Mouse (Mus musculus): ENCODE measurements around the gene Nol10. TPM values are rescaled to one million over a fixed set of nuclear protein-coding genes. Genes with fewer than 3 reads are reported as not detected.

Nol10 gene
- total RNA-seq, 2 experiments from 2014 or later, result 21.7 to 21.9 TPM

GRCm38 (mm10) chr12:17393148-17393547, 44.9 kb downstream of the Nol10 start:
- intact Hi-C loops (cut with DNase I), result no loop called here
- peak in 1 of 2 experiments; percentile 42 for DNase-seq (ENCODE audit: extremely low spot score in 1 of 2, low spot score in 2 of 2)

GRCm38 (mm10) chr12:17397150-17397549, 48.9 kb downstream of the Nol10 start:
- intact Hi-C loops (cut with DNase I), result no loop called here
- DNase-seq (ENCODE audit: extremely low spot score in 1 of 2, low spot score in 2 of 2), result no peak

GRCm38 (mm10) chr12:17401419-17401818, 53.2 kb downstream of the Nol10 start:
- intact Hi-C loops (cut with DNase I), result no loop called here

GRCm38 (mm10) chr12:17402116-17402515, 53.9 kb downstream of the Nol10 start:
- intact Hi-C loops (cut with DNase I), result no loop called here
- no peak for DNase-seq (ENCODE audit: extremely low spot score in 1 of 2, low spot score in 2 of 2)

More at GRCm38 (mm10) chr12:17401419-17401818, 53.2 kb downstream of the Nol10 start:
- DNase-seq (ENCODE audit: extremely low spot score in 1 of 2, low spot score in 2 of 2), result no peak

GRCm38 (mm10) chr12:17403998-17404397, 55.7 kb downstream of the Nol10 start:
- DNase-seq (ENCODE audit: extremely low spot score in 1 of 2, low spot score in 2 of 2), result no peak
- intact Hi-C loops (cut with DNase I), result no loop called here

- intact Hi-C loops (cut with DNase I), result no loop called here
- no peak for DNase-seq (ENCODE audit: extremely low spot score in 1 of 2, low spot score in 2 of 2)
Measured at GRCm38 (mm10) chr12:17406825-17407224, 58.6 kb downstream of the Nol10 start.

- no peak for DNase-seq (ENCODE audit: extremely low spot score in 1 of 2, low spot score in 2 of 2)
- intact Hi-C loops (cut with DNase I), result no loop called here
Measured at GRCm38 (mm10) chr12:17408312-17408711, 60.1 kb downstream of the Nol10 start.

GRCm38 (mm10) chr12:17411242-17411641, 63.0 kb downstream of the Nol10 start:
- no peak for DNase-seq (ENCODE audit: extremely low spot score in 1 of 2, low spot score in 2 of 2)
- intact Hi-C loops (cut with DNase I), result no loop called here

DNA sequence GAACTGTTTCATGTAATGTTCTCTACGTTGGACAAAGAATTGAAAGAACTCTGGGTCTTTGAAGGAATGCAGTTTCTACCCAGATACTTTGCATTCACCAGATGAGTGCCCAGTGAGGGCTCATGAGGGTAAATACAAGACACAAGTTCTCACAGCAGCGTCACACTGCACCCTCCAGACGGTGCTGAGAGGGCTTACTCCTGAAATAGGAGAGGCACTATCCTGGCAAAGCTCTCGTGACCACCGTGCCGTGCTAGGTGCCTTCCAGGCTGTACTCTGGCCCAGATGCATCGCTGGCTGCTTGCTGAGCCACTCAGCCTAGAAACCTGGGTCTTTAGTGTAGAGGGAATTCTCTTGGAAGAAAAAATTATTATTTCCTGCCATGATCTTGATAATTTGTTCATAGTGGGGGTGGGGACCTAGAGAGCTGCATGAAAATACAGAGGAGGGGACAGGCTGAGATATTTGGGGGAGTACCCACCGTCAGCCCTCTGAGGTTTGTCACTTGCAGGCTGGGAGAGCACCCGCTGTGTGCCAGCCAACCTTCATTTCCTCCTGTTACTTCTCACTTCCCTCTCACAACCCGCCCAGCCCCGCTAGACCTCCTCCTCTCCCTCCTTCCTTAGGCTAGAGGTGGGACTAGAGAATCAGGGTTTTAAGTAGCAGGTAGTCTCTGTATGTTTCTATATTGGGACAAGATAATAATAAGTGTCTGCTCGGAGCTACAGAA, 63.7 kb downstream of the Nol10 start:
- DNase-seq (ENCODE audit: extremely low spot score in 1 of 2, low spot score in 2 of 2), result no peak
- intact Hi-C loops (cut with DNase I), result no loop called here

DNA sequence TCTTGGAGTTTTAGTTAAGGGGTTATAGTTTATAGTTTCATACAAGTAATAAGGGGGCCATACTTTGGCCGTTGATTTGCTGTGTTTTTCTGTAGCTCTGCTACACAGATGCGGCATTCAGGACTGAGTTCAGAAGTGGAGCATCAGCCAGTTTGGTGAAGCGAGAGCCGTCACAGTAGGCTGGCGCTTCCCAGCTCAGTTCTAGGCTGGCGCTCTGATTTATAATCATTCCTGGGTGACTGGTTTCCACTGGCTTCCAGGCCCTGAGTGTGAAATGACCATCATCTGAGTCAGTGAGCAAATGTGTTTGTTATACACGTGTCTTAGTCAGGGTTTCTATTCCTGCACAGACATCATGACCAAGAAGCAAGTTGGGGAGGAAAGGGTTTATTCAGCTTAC, 66.5 kb downstream of the Nol10 start:
- no peak for DNase-seq (ENCODE audit: extremely low spot score in 1 of 2, low spot score in 2 of 2)
- intact Hi-C loops (cut with DNase I), result no loop called here

DNA sequence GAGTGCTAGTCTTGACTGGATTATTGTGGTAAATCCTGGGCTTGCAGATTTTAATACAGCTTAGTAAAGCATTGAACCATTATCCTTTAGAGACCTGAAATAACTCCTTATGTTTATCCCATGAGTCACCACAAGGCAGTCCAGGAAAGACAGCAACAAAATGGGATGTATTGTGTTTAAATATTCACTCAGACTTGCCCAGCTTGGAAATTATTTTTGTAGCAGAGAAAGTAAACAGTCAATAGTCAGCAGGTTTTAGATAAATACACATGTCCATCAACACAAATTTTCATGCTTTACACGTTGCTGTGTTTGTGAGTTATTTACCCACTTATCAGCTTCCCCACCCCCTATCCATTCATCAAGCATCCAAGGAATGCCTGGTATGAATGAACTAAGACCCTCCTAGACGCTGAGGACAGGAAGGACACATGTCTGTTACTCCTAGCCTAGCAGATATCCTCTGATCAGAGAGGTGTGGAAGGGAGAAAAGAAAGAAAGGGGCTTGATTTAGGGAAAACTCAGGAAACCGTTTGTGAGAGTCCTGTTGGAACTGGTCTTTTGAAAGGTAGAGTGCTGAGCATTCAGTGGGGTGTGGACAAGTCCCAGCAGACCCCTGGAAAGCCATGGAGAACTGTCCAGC, 72.0 kb downstream of the Nol10 start:
- no peak for DNase-seq (ENCODE audit: extremely low spot score in 1 of 2, low spot score in 2 of 2)
- intact Hi-C loops (cut with DNase I), result no loop called here

DNA sequence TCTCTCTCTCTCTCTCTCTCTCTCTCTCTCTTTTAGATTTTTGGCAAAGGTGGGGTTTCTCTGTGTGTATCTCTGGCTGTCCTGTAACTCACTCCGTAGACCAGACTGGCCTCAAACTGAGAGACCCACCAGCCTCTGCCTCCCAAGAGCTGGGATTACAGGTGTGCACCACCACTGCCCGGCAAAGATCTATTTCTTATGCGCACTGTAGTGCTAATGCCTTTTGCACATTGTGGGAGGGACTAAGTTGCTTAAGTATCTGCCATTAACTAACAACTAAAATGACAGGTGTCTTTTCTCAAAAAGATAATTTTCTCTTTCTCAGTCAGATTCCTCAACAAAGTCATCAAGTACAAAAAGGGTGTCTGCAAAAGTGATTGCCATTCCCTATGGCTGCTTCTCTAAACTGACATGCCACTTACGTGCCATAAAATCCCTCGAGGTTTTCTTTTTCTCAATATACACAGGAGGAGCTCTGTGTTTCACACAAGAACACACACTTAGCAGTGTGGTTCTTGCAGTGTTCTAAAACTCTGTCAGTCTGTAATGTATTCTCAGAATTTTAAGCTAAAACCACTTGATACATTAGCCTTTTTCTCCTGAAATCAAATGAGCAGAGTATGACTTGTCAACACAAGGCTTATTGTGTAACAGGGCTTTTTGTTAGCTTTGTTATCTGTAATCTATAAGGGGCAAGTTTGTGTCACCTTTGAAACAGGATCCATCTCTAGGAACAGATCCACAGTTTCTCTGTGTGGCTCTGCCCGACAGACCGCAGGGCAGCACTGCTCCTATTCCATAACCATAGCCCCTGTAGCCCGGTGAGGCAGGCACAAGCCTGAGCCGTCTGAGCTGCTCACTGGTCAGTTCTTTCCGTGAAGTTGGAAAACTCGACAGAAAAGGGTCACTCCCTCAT, 77.3 kb downstream of the Nol10 start:
- intact Hi-C loops (cut with DNase I), result loop anchor here (5.0 kb wide), 1 partner anchor 122 kb away; no protein-coding TSS in a partner anchor
- DNase-seq (ENCODE audit: extremely low spot score in 1 of 2, low spot score in 2 of 2), result no peak

- no peak for DNase-seq (ENCODE audit: extremely low spot score in 1 of 2, low spot score in 2 of 2)
- intact Hi-C loops (cut with DNase I), result loop anchor here (5.0 kb wide), 1 partner anchor 121 kb away; no protein-coding TSS in a partner anchor
Measured at GRCm38 (mm10) chr12:17426735-17427134, 78.5 kb downstream of the Nol10 start.

DNA sequence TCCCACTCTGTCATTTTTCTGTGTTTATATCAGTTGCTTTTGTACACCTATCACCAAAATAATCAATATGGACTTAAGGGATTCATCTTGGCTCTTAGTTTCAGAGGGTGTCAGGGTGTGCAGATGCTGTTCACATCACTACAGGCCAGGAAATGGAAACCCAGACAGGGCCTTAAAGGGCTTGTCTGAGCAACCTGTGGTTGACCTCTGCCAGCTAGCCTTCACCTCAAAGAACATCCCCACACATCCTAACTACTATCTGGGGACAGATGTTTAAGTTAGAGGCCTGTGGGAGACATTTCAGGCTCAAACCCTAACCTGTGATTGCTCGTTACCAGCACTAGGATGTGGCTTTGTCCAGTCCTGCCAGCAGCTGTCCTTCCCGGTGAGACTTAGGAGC, 82.3 kb downstream of the Nol10 start:
- intact Hi-C loops (cut with DNase I), result no loop called here
- DNase-seq (ENCODE audit: extremely low spot score in 1 of 2, low spot score in 2 of 2), result no peak

GRCm38 (mm10) chr12:17431166-17431565, 82.9 kb downstream of the Nol10 start:
- intact Hi-C loops (cut with DNase I), result no loop called here
- no peak for DNase-seq (ENCODE audit: extremely low spot score in 1 of 2, low spot score in 2 of 2)

- intact Hi-C loops (cut with DNase I), result no loop called here
- DNase-seq (ENCODE audit: extremely low spot score in 1 of 2, low spot score in 2 of 2), result no peak
Measured at GRCm38 (mm10) chr12:17431812-17432332, 83.6 kb downstream of the Nol10 start.

GRCm38 (mm10) chr12:17433712-17434111, 85.5 kb downstream of the Nol10 start:
- DNase-seq (ENCODE audit: extremely low spot score in 1 of 2, low spot score in 2 of 2), result no peak
- intact Hi-C loops (cut with DNase I), result no loop called here

DNA sequence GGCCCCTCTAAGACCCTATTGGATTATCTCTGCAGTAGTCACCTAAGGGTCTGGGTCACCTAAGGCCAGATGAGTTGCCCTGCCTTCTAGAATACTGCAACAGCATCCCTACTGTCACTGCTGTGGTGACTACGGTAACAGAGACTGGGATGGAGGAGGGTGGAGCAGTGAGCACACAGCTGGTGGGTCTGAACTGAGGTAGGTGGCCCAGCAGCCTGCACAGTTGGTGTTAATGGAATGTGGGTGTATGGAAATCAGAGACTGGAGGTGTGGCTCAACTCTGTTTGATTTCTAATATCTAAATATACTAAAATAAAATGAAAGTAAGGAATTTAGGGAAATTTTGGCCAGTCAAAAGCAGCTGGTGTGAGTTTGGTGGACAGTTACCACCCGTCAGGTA, 88.2 kb downstream of the Nol10 start:
- DNase-seq (ENCODE audit: extremely low spot score in 1 of 2, low spot score in 2 of 2), result no peak
- intact Hi-C loops (cut with DNase I), result no loop called here

DNA sequence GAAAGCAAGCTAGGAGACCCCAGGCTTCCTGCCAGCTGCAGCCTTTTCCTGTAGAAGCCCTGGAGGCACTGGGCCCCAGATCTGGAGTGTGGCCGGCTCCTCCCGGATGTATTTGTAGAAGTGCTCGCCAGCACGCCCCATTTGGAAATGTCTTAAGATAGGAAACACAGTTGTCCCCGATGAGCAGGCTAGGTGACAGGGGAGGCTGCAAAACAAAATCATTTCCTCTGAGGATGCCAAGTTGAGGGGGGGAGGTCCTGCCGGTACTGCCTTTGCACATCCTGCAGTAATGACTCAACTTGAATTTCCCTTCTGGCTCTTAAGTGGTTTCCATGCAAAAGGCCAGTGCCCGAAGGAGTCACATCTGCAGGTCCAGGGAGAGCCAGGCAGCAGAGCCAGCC, 92.0 kb downstream of the Nol10 start:
- intact Hi-C loops (cut with DNase I), result no loop called here
- DNase-seq (ENCODE audit: extremely low spot score in 1 of 2, low spot score in 2 of 2), result peak in 1 of 2 experiments; percentile 78
